Mouse (Mus musculus) kidney, adult 2 months (tissue): ENCODE measurements around the gene Smap1.

Source experiments
- CTCF ChIP-seq: fragments of 200-500 bp; conservative IDR thresholded peaks from 2 replicates; pipeline ENCODE4 v1.5.1; 2011; ENCODE audit warnings: low read depth, mild to moderate bottlenecking, control low read depth, low read length, moderate library complexity, mixed read lengths; ENCODE audit not compliant: insufficient read depth, insufficient read length
- POLR2A ChIP-seq: fragments of 200-500 bp; IDR thresholded peaks from one replicate; pipeline ENCODE4 v1.6.1; 2011; ENCODE audit warnings: low read depth, low read length, control low read depth

DNA sequence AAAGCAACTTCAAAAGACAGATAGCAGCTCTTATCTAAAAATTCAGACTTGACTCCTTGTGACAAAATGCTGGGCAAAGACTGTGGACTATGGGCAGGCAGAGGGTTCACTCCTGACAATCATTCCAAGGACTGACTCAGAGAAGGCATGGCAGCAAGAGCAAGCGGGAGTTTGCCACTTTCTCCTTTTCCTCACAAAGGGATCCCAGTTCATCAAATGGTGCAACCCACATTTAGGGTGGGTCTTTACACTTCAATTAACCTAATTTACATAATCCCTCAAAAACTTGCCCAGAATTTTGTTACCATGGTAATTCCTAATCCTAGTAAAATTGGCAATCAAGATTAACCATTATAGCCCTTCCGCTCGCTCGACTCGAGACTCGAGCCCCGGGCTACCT, 37.2 kb downstream of the Smap1 start:
- TF ChIP-seq CTCF: no peak
- no peak for TF ChIP-seq POLR2A
